Mouse (Mus musculus) liver, embryonic 14.5 days (tissue): ENCODE data around the gene Cep41. TPM values are rescaled to one million over a fixed set of nuclear protein-coding genes. Genes with fewer than 3 reads are reported as not detected.

Experiments used
- ATAC-seq: fragments of 200-750 bp; cut with Nextera tagmentation; 2 replicates; pipeline ENCODE4 v1.8.0; 2017; ENCODE audit warnings: moderate number of reproducible peaks, mild to moderate bottlenecking, moderate library complexity; ENCODE audit not compliant: insufficient read depth
- DNase-seq, 3 experiments: peaks; one replicate each; pipeline ENCODE4 v3.0.0-alpha.2; 2012 to 2013; ENCODE audit warnings: low read depth in 3 of 3, low spot score in 3 of 3
- H3K27ac ChIP-seq: fragments of 300-500 bp; sonication (generic); 2 replicates; pipeline ENCODE4 v1.5.1; 2014; ENCODE audit warnings: moderate library complexity, mild to moderate bottlenecking, control low read depth, inconsistent platforms
- H3K27me3 ChIP-seq: fragments of 300-500 bp; sonication (generic); 2 replicates; pipeline ENCODE4 v1.6.1; 2014; ENCODE audit warnings: mild to moderate bottlenecking, low read length, moderate library complexity; ENCODE audit not compliant: control insufficient read depth, insufficient read depth
- H3K36me3 ChIP-seq: fragments of 300-500 bp; sonication (generic); replicated peaks from 2 replicates; pipeline ENCODE4 v1.6.1; 2014; ENCODE audit warnings: low read depth; ENCODE audit not compliant: control insufficient read depth, insufficient read depth
- H3K4me1 ChIP-seq, 2 experiments: fragments of 200-500 bp in 1 of 2; fragments of 300-500 bp in 1 of 2; sonication (generic) in 1 of 2; replicated peaks; 2 replicates each; pipeline ENCODE4 v1.6.1; 2012 to 2014; ENCODE audit warnings: antibody characterized with exemption in 1 of 2, inconsistent platforms in 1 of 2, low read length in 1 of 2; ENCODE audit not compliant: control insufficient read depth in 2 of 2, insufficient read depth in 2 of 2
- H3K4me2 ChIP-seq: fragments of 300-500 bp; sonication (generic); 2 replicates; pipeline ENCODE4 v1.6.1; 2014; ENCODE audit warnings: low read depth, mild to moderate bottlenecking, control low read depth, moderate library complexity
- H3K4me3 ChIP-seq, 2 experiments: fragments of 200-500 bp in 1 of 2; fragments of 300-500 bp in 1 of 2; sonication (generic) in 1 of 2; 2 replicates each; pipeline ENCODE4 v1.5.1; 2012 to 2014; ENCODE audit warnings: low read depth in 2 of 2, low read length in 2 of 2, mild to moderate bottlenecking in 2 of 2, control low read depth in 1 of 2, inconsistent platforms in 1 of 2, moderate library complexity in 1 of 2; ENCODE audit not compliant: insufficient read depth in 1 of 2
- H3K9ac ChIP-seq: fragments of 300-500 bp; sonication (generic); replicated peaks from 2 replicates; pipeline ENCODE4 v1.6.1; 2014; ENCODE audit warnings: mild to moderate bottlenecking, control low read depth, moderate library complexity
- H3K9me3 ChIP-seq: fragments of 300-500 bp; sonication (generic); 2 replicates; pipeline ENCODE4 v1.6.1; 2016; ENCODE audit warnings: low read length, mixed read lengths; ENCODE audit not compliant: control insufficient read depth
- CTCF ChIP-seq: IDR thresholded peaks from 2 replicates; pipeline ENCODE4 v1.5.1; 2016; ENCODE audit warnings: antibody characterized with exemption, low read depth, control low read depth
- EP300 ChIP-seq: IDR thresholded peaks from 2 replicates; pipeline ENCODE4 v1.6.1; 2016; ENCODE audit warnings: antibody characterized with exemption, low read depth
- WGBS: fragments of 180-500 bp; shearing (Covaris S2); extraction: QIAGEN DNeasy Blood & Tissue Kit; methylation state at CpG from one replicate; pipeline ENCODE4 v1.1.7; 2014; ENCODE audit not compliant: insufficient replicate concordance; 5-methylcytosine and 5-hydroxymethylcytosine counted together
- polyA plus RNA-seq, 2 experiments: library from polyadenylated mRNA; depleted of rRNA in 1 of 2; stranded (reverse) in 1 of 2; unstranded in 1 of 2; fragments of >200 nt; fragmentation: Nextera tagmentation in 1 of 2; extraction: Ambion mirVana in 1 of 2; gene quantifications; 2 replicates each; pipeline versions ENCODE4 v1.2.1 to v1.2.3; 2012 to 2014

Cep41 gene
- polyA plus RNA-seq, 2 experiments = 3.6 to 4.0 TPM

DNA sequence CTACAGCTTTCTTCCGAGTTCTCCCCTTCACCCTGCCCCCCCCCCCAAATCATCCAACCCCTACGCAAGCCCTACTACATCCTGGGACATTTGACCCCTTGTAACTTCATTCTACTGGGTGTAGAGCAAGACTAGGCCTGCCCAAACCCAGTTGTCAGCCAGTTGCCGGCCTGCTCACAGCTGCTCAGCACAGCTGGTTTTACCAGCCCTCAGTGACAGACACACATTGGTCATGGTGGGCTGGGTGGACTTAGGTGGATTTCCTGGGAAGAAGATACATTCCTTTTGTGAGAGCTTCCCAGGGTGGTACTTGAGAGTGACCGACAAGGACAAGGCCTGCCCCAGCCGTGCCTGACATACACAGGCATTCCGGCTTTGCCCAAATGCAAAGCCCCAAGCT, 72.6 kb downstream of the Cep41 start:
- ATAC-seq (no peak), DNase-seq (no peak)
- H3K4me1 ChIP-seq = peaks cover 0 to 4% of the 10 kb centered on the region in 2 experiments; a peak in 1 of 4 replicates
- H3K27me3 ChIP-seq = peaks cover 12% of the 10 kb centered on the region
- no peak overlapping the region for H3K4me2 ChIP-seq
- H3K27ac ChIP-seq = no peak overlapping the region
- H3K9ac ChIP-seq = no peak overlapping the region
- no peaks in the 10 kb centered on the region for H3K9me3 ChIP-seq
- no peaks in the 10 kb centered on the region for H3K36me3 ChIP-seq
- no peak for TF ChIP-seq EP300
- TF ChIP-seq CTCF = no peak
- no peak overlapping the region for H3K4me3 ChIP-seq
- 66% methylated on average over 6 of the region's 6 CpGs for WGBS

DNA sequence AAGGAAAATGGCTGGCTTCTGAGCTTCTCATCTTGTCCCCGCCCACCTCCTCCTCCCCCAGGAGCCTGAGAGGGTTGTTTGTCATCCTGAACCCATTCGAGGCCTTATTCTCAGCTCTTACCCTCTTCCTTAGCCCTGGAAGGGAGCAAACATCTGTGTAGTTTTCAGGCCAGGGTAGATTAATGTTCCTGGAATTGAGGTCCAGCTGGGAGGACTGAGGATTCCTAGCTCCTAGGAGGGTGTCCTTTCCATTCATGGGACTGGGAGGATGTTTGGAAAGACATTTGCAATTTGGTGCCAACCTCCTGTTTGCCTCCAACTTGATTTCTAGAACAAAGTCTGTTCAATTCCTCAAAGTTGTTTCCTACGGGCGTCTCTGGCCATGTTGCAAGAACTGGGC, 73.0 kb downstream of the Cep41 start:
- DNase-seq (no peak), ATAC-seq (no peak)
- Histone ChIP-seq H3K27ac (no peak overlapping the region), H3K27me3 (peaks cover 12% of the 10 kb centered on the region), H3K9ac (no peak overlapping the region), H3K4me1 (peaks cover 0 to 4% of the 10 kb centered on the region in 2 experiments; a peak in 1 of 4 replicates), H3K4me3 (no peak overlapping the region), H3K9me3 (no peaks in the 10 kb centered on the region), H3K36me3 (no peaks in the 10 kb centered on the region), H3K4me2 (no peak overlapping the region)
- WGBS = 56% methylated on average over 4 of the region's 4 CpGs
- no peak for TF ChIP-seq EP300
- TF ChIP-seq CTCF = no peak

DNA sequence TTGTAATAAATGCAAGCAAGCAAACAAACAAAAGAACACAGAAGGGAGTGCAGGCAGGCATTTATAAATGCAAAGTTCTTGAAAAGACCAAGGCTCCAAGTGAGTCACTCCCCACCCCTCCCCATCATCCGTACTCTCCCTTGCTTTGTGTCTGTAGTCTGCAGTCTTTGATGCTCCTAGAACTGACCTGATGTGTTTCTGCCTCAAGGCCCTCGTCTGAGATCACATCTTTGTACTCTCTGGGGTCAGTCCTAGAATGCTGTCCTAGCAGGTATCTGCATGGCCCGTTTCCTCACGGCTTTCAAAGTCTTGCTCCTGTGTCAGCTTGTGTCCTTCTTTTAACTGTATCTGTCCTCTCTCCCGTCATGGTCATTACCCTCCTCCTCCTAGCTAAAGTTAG, 73.9 kb downstream of the Cep41 start:
- Histone ChIP-seq H3K4me1 (peaks cover 0 to 4% of the 10 kb centered on the region in 2 experiments; a peak in 1 of 4 replicates), H3K27me3 (peaks cover 12% of the 10 kb centered on the region), H3K27ac (no peak overlapping the region), H3K36me3 (no peaks in the 10 kb centered on the region), H3K9ac (no peak overlapping the region), H3K4me3 (no peak overlapping the region), H3K4me2 (no peak overlapping the region), H3K9me3 (no peaks in the 10 kb centered on the region)
- no peak for ATAC-seq
- TF ChIP-seq CTCF (no peak), EP300 (no peak)
- WGBS = 60% methylated on average over 5 of the region's 5 CpGs
- DNase-seq = no peak

DNA sequence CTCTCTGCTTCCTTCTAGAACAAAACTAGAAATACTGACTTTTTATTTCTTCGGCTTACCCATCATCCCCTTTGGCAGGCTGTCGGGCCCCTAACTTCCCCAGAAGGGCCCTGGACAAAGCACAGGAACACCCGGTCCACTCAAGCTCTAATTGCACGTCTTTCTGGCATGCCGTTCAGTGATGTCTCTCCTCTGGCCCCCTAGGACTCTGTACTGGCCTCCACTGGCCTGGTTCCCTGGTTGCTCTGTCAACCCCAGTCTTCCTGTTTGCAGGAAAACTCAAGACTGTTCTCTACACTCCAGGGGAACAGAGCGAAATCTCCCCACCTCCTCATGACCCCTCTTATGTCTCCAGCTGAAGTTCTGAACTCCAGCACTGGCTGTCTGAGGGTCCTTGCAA, 74.8 kb downstream of the Cep41 start:
- no peak overlapping the region for H3K4me2 ChIP-seq

DNA sequence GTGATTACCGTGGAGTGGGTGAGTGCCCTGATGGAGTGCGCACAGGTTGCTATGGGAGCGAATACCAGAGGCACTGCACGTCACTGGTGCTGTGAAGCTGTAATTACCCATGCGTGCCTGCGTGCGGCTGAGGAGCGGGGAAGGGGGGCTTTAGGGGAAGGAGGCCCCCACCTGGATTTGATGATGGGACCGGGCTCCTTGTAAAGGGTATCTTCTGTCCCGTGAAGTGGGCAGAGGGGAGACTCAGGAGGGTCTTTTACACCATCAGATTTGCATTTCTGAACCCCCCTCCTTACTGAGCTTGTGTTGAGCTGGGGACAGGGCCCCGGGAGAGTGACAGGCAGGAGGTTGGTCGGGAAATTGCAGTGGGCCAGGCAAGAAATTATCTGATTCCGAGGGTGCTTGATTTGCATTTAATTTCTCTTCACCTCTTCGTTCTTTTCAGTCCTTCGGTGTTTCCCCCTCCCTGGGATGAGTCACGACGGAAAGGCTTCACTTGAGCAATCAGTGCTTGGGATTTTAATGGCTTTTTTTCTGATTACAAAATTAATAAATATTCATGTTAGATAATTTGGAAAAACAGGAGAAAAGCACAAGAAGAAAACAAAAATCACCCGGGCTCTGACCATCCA, 75.5 kb downstream of the Cep41 start:
- Histone ChIP-seq H3K27ac (no peak overlapping the region), H3K9me3 (no peaks in the 10 kb centered on the region), H3K4me3 (no peak overlapping the region), H3K27me3 (peaks cover 12% of the 10 kb centered on the region), H3K4me2 (no peak overlapping the region), H3K4me1 (peaks cover 0 to 4% of the 10 kb centered on the region in 2 experiments; a peak in 1 of 4 replicates), H3K9ac (no peak overlapping the region), H3K36me3 (no peaks in the 10 kb centered on the region)
- DNase-seq (no peak), ATAC-seq (no peak)
- 9% methylated on average over 18 of the region's 18 CpGs for WGBS
- no peak for TF ChIP-seq EP300
- no peak; the same call in 1 of the 2 replicates for TF ChIP-seq CTCF

More for the DNA sequence above, 74.8 kb downstream of the Cep41 start:
- Histone ChIP-seq H3K27me3 (peaks cover 12% of the 10 kb centered on the region), H3K4me1 (peaks cover 0 to 4% of the 10 kb centered on the region in 2 experiments; a peak in 1 of 4 replicates), H3K4me3 (no peak overlapping the region), H3K9ac (no peak overlapping the region), H3K36me3 (no peaks in the 10 kb centered on the region), H3K9me3 (no peaks in the 10 kb centered on the region), H3K27ac (no peak overlapping the region)
- TF ChIP-seq CTCF (no peak), EP300 (no peak)
- ATAC-seq (no peak), DNase-seq (no peak)
- WGBS = 31% methylated on average over 6 of the region's 6 CpGs
